Mouse (Mus musculus): ENCODE measurements around the gene Pdap1. TPM values are rescaled to one million over a fixed set of nuclear protein-coding genes. Genes with fewer than 3 reads are reported as not detected.
A peak's percentile ranks its signal among the peaks of the same experiment; 100 is the strongest.

The Pdap1 gene
- total and polyA plus RNA-seq, 3 experiments: 104 to 301 TPM; not detected in 1

GRCm38 (mm10) chr5:145114606-145115473 is 25.2 kb downstream of the Pdap1 start (continued):
- TF ChIP-seq ELF1 (IDR thresholded peaks at IDR 0.05; ENCODE audit: low read depth, low read length): peak; percentile 82
- TF ChIP-seq TAL1 (IDR thresholded peaks at IDR 0.05; ENCODE audit: low read length): no peak; the same call in 1 of the 2 replicates
- TF ChIP-seq MAX (IDR thresholded peaks at IDR 0.05; ENCODE audit: low read length): peak; percentile 71; the same call in 1 of the 2 replicates
- TF ChIP-seq TCF12 (IDR thresholded peaks at IDR 0.05; ENCODE audit: low read depth, low read length): 0 out of 2 replicates have a peak, but pooled peaks have one; percentile 37
- peak; percentile 58; the same call in 1 of the 2 replicates for TF ChIP-seq MYC (IDR thresholded peaks at IDR 0.05; ENCODE audit: low read depth, low read length)
- 0 out of 2 replicates have a peak, but pooled peaks have one; percentile 14 for TF ChIP-seq MEF2A (IDR thresholded peaks at IDR 0.05; ENCODE audit: extremely low read depth, insufficient replicate concordance, low read depth, low read length, poor library complexity, severe bottlenecking)
- no peak for TF ChIP-seq BHLHE40 (IDR thresholded peaks at IDR 0.05; ENCODE audit: borderline replicate concordance, low read depth, low read length)
- TF ChIP-seq ETS1 (IDR thresholded peaks at IDR 0.05; ENCODE audit: low read depth, low read length): peak; percentile 54
- no peak for TF ChIP-seq KAT2A (conservative IDR thresholded peaks at IDR 0.05; ENCODE audit: low read depth, low read length)
- TF ChIP-seq SMC3 (IDR thresholded peaks at IDR 0.05; ENCODE audit: low read depth, low read length): no peak
- TF ChIP-seq RCOR1 (IDR thresholded peaks at IDR 0.05; ENCODE audit: low read depth, low read length): peak; percentile 61
- no peak for TF ChIP-seq GATA1 (IDR thresholded peaks at IDR 0.05; ENCODE audit: low read depth, low read length)
- TF ChIP-seq USF2 (IDR thresholded peaks at IDR 0.05; ENCODE audit: borderline replicate concordance in 1 of 2, insufficient read depth in 1 of 2, low read depth in 1 of 2, low read length in 2 of 2): no peak
- peak; percentile 83 for TF ChIP-seq MXI1 (IDR thresholded peaks at IDR 0.05; ENCODE audit: low read depth, low read length)
- no peak for TF ChIP-seq NRF1 (IDR thresholded peaks at IDR 0.05; ENCODE audit: insufficient read depth, low read depth, low read length, poor library complexity, severe bottlenecking)
- peak; percentile 78; the same call in 1 of the 2 replicates for TF ChIP-seq UBTF (IDR thresholded peaks at IDR 0.05; ENCODE audit: borderline replicate concordance, insufficient read depth, low read depth, low read length)

DNA sequence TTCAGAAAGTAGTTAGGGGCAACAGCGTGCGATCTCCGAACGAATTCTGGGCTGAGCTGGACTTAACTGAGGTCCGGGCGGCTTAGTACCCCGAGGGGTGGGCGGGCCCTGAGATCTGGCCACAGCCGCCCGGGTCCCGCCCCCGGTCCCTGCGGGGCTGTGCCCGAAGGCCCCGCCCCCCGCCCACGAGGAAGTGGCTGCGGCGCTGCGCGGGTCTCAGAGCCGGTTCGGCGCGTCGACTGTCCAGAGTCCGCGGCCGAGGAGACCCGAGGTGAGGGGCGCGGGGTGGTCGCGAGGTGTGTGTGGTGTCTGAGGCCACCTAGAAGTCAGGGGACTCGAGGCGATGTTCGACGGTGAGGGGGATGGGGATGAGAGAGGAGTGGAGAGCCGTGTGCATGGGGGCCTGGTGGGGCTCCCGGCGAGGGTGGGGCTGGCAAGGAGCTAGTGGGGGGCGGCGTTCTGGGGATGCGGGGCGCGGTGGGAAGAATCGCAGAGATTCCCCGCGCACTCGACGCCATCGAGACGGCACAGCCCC is 25.9 kb downstream of the Pdap1 start, which contains the start of gene Arpc1b:
Gene Arpc1b, plus strand, starts transcription at position 145 of the 535 bp plus-strand sequence.
- peaks cover 42% of the 10 kb centered on the region for H3K79me2 ChIP-seq (ENCODE audit: control insufficient read depth, insufficient read depth, low read length, poor library complexity)
- H3K4me1 ChIP-seq (ENCODE audit: control insufficient read depth in 1 of 2, insufficient read depth in 2 of 2, low read length in 2 of 2): peaks cover 4 to 18% of the 10 kb centered on the region in 2 experiments; a peak in 3 of 4 replicates
- no peaks in the 10 kb centered on the region for H3K9me3 ChIP-seq (replicated peaks; ENCODE audit: insufficient read depth, low read length)
- H3K4me3 ChIP-seq (ENCODE audit: control insufficient read depth in 1 of 2, insufficient read depth in 1 of 2, low read depth in 2 of 2, low read length in 2 of 2): peak within 1 kb of the TSS; percentile 89 to 98
- H3K9ac ChIP-seq (ENCODE audit: control insufficient read depth, low read depth, low read length, poor library complexity, severe bottlenecking): peak within 1 kb of the TSS; percentile 82
- peaks cover 3 to 13% of the 10 kb centered on the region in 2 experiments for H3K36me3 ChIP-seq (ENCODE audit: control insufficient read depth in 1 of 2, insufficient read depth in 2 of 2, low read length in 2 of 2)
- H3K27ac ChIP-seq (ENCODE audit: control insufficient read depth, low read depth, low read length): peak within 1 kb of the TSS; percentile 97
- DNase-seq (ENCODE audit: low read depth, low spot score): peak; percentile 82
- H3K27me3 ChIP-seq (ENCODE audit: control insufficient read depth in 1 of 2, insufficient read depth in 2 of 2, low read length in 2 of 2): no peaks in the 10 kb centered on the region
- TF ChIP-seq POLR2AphosphoS2 (IDR thresholded peaks at IDR 0.05; ENCODE audit: low read length) (peak; percentile 53; the same call in 1 of the 2 replicates), POLR2A (IDR thresholded peaks at IDR 0.05; ENCODE audit: control insufficient read depth in 1 of 2, insufficient read depth in 1 of 2, low read depth in 1 of 2, low read length in 2 of 2, poor library complexity in 1 of 2) (peak; percentile 85 to 88), MAX (IDR thresholded peaks at IDR 0.05; ENCODE audit: low read length) (no peak), NRF1 (IDR thresholded peaks at IDR 0.05; ENCODE audit: insufficient read depth, low read depth, low read length, poor library complexity, severe bottlenecking) (peak; percentile 40; the same call in 1 of the 2 replicates), SIN3A (IDR thresholded peaks at IDR 0.05; ENCODE audit: low read length) (0 out of 2 replicates have a peak, but pooled peaks have one; percentile 33), TAL1 (IDR thresholded peaks at IDR 0.05; ENCODE audit: low read length) (no peak), HCFC1 (IDR thresholded peaks at IDR 0.05; ENCODE audit: low read depth, low read length) (peak; percentile 12; the same call in 1 of the 2 replicates), GATA1 (IDR thresholded peaks at IDR 0.05; ENCODE audit: low read depth, low read length) (no peak), NELFE (IDR thresholded peaks at IDR 0.05; ENCODE audit: low read depth, low read length) (peak; percentile 90), E2F4 (IDR thresholded peaks at IDR 0.05; ENCODE audit: borderline replicate concordance, low read depth, low read length) (no peak), CHD2 (IDR thresholded peaks at IDR 0.05; ENCODE audit: low read length) (no peak), RAD21 (IDR thresholded peaks at IDR 0.05; ENCODE audit: low read depth, low read length) (no peak), ELF1 (IDR thresholded peaks at IDR 0.05; ENCODE audit: low read depth, low read length) (peak; percentile 57; the same call in 1 of the 2 replicates), ZNF384 (IDR thresholded peaks at IDR 0.05; ENCODE audit: low read depth, low read length) (no peak)

Measured in MEL (cell line).